In the genomic region with DNA sequence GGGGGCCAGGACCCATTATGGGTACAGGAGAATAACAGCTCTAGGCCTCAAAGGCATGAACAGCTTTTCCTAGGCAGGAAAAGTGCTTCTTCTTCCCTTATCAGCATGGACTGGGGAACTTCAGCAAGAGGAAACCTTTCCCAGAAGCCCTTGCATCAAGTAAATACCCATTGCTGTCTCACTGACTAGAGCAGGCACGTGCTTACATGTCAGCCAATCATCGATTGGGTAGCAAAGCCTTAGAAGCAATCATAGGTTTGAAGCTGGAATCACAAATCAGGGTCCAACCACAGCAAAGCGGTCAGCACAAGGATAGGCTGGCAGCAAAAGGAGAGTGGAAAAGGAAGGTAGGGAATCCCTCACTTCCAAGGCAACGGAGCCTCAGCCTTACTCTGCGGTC, we compare ENCODE assay signal across 17 mouse cellular contexts. TPM values are rescaled to one million over a fixed set of nuclear protein-coding genes. Genes with fewer than 3 reads are reported as not detected.
DNase-seq lines count a peak whose midpoint lies in the region; ATAC-seq and TF ChIP-seq lines count a peak whose summit lies in the region.
"Had no signal": no experiment of that assay in that cellular context is flagged by ENCODE, and none has a peak within 500 bp of the region (broad histone marks: within the 10 kb centered on the region; RNA-seq: fewer than 3 reads in every experiment).

No protein-coding gene starts in this region.

- H3K9me3 ChIP-seq in heart, embryonic 12.5 days (replicated peaks), result no peaks in the 10 kb centered on the region
- H3K9me3 ChIP-seq in heart, embryonic 16.5 days (replicated peaks; ENCODE audit: control insufficient read depth, low read length), result peaks cover 4% of the 10 kb centered on the region
- no peaks in the 10 kb centered on the region for H3K9me3 ChIP-seq in E14TG2a.4 (ENCODE audit: low read length)
- H3K9me3 ChIP-seq: forebrain, embryonic 12.5 days; G1E; hindbrain, embryonic 15.5 days had no signal

- WGBS in heart, embryonic 12.5 days, result 74% methylated on average over 5 of the region's 5 CpGs
- WGBS in heart, embryonic 16.5 days, result 83% methylated on average over 5 of the region's 5 CpGs

- ATAC-seq in heart, embryonic 12.5 days (ENCODE audit: insufficient number of reproducible peaks, low FRiP score), result no peak
- ATAC-seq in heart, embryonic 16.5 days (replicated peaks; ENCODE audit: extremely low read depth, insufficient read depth, low FRiP score), result no peak
- ATAC-seq: forebrain, embryonic 16.5 days; intestine, embryonic 16.5 days had no signal

- H3K27ac ChIP-seq in heart, embryonic 12.5 days (ENCODE audit: poor library complexity, severe bottlenecking), result 0 out of 2 replicates have a peak overlapping the region, but pooled peaks have one; percentile 1
- H3K27ac ChIP-seq in heart, embryonic 16.5 days (ENCODE audit: low read length), result no peak overlapping the region
- H3K27ac ChIP-seq: embryonic facial prominence, embryonic 13.5 days; forebrain, embryonic 12.5 days; hindbrain, embryonic 15.5 days had no signal

- H3K4me3 ChIP-seq in heart, embryonic 12.5 days, result no peak overlapping the region
- no peak overlapping the region for H3K4me3 ChIP-seq in heart, embryonic 16.5 days (ENCODE audit: low read length)
- H3K4me3 ChIP-seq in E14TG2a.4 (replicated peaks; ENCODE audit: low read length), result peak overlapping the region; percentile 20; the same call in 1 of the 2 replicates
- H3K4me3 ChIP-seq: embryonic facial prominence, embryonic 13.5 days; forebrain, embryonic 12.5 days; hindbrain, embryonic 15.5 days had no signal

- TF ChIP-seq CTCF in E14TG2a.4 (conservative IDR thresholded peaks at IDR 0.05; ENCODE audit: low read length), result no peak

- H3K4me2 ChIP-seq in heart, embryonic 12.5 days, result no peak overlapping the region
- H3K4me2 ChIP-seq in heart, embryonic 16.5 days (ENCODE audit: low read depth, low read length), result no peak overlapping the region
- H3K4me2 ChIP-seq: embryonic facial prominence, embryonic 13.5 days; forebrain, embryonic 12.5 days; hindbrain, embryonic 15.5 days had no signal

- peaks cover 42% of the 10 kb centered on the region for H3K4me1 ChIP-seq in heart, embryonic 12.5 days (replicated peaks)
- H3K4me1 ChIP-seq in heart, embryonic 16.5 days (ENCODE audit: control insufficient read depth, insufficient read depth, low read length), result peaks cover 16% of the 10 kb centered on the region
- peaks cover 89% of the 10 kb centered on the region for H3K4me1 ChIP-seq in E14TG2a.4 (replicated peaks; ENCODE audit: low read depth, low read length)

- intact Hi-C loops in heart, postnatal 36 days (cut with DNase I), result no loop called here

- no peaks in the 10 kb centered on the region for H3K27me3 ChIP-seq in heart, embryonic 12.5 days (replicated peaks)
- no peaks in the 10 kb centered on the region for H3K27me3 ChIP-seq in heart, embryonic 16.5 days (ENCODE audit: control insufficient read depth, insufficient read depth, low read length)
- H3K27me3 ChIP-seq in E14TG2a.4 (ENCODE audit: insufficient read depth, low read length), result no peaks in the 10 kb centered on the region
- H3K27me3 ChIP-seq: embryonic facial prominence, embryonic 13.5 days; forebrain, embryonic 12.5 days; hindbrain, embryonic 15.5 days had no signal

- H3K36me3 ChIP-seq in heart, embryonic 12.5 days, result peaks cover 22% of the 10 kb centered on the region
- peaks cover 6% of the 10 kb centered on the region; the same call in 1 of the 2 replicates for H3K36me3 ChIP-seq in heart, embryonic 16.5 days (ENCODE audit: control insufficient read depth, insufficient read depth)
- peaks cover 20% of the 10 kb centered on the region for H3K36me3 ChIP-seq in E14TG2a.4 (ENCODE audit: insufficient read depth, low read length)
- H3K36me3 ChIP-seq: hindbrain, embryonic 15.5 days had no signal

- H3K9ac ChIP-seq in heart, embryonic 12.5 days, result peak overlapping the region; percentile 4; the same call in 1 of the 2 replicates
- H3K9ac ChIP-seq in heart, embryonic 16.5 days (ENCODE audit: low read length), result peak overlapping the region; percentile 0; the same call in 1 of the 2 replicates
- H3K9ac ChIP-seq: embryonic facial prominence, embryonic 13.5 days; forebrain, embryonic 12.5 days; hindbrain, embryonic 15.5 days had no signal

- no peak for DNase-seq in heart, postnatal 36 days
- DNase-seq in heart, adult 9 months (ENCODE audit: low spot score in 2 of 2), result no peak
- DNase-seq in R1 (ENCODE audit: low read depth, low spot score), result peak; percentile 74
- no peak for DNase-seq in spleen, postnatal 4 days (ENCODE audit: low spot score in 2 of 2)
- DNase-seq: cerebellum, adult 18-20 months; cerebellum, adult 9-11 months; cerebellum, postnatal 36 days; kidney, adult 8-10 months had no signal

RNA-seq across cellular contexts. Expression of gene Ttc7b, which starts 7.5 kb away (rescaled TPM):
- 6.9 and 7.6 TPM in 2 replicates for polyA plus RNA-seq in heart, embryonic 12.5 days (2016; fragmentation: Nextera tagmentation; extraction: Ambion mirVana)
- total RNA-seq in heart, postnatal 36 days (2021), result 10 to 100 TPM; 76.2 to 88.0 TPM
- 6.7 and 7.3 TPM in 2 replicates for polyA plus RNA-seq in heart, embryonic 16.5 days (2015; fragmentation: Nextera tagmentation; extraction: Ambion mirVana)
